Mouse (Mus musculus): ENCODE data around the gene Spon1. TPM values are rescaled to one million over a fixed set of nuclear protein-coding genes. Genes with fewer than 3 reads are reported as not detected.

Gene Spon1
- polyA plus RNA-seq, 1 experiment from 2014 or later = 3.1 TPM

DNA sequence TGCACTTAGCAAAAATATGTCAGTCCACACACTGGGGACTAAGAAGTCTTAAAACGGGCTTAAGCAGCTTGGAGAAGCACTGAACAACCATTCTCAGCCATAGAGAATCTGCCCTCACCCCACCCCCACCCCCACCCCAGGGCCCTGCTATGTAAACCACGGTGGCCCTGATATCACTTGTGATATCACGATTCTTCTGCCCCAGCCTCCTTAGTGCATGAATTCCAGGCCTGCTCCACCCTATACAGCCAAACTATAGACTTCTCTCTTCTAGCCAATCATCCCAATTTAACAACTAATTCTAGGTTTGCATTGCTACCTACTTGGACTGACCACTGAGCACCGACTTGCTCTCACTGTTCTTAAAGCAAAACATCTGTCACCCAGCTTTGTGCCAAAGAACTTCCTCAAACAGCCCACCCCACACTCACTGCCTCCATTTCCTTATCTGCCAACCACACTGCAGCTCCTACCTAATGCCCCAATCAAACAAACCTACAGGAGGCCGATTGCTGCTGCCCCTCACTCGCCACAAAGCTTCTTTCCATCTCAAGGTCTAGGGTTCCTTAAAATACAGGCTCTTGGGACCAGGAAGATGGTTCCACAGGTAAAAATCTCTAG, 278.2 kb downstream of the Spon1 start:
- TF ChIP-seq EP300 (optimal IDR thresholded peaks at IDR 0.05) = no peak
- no peak for TF ChIP-seq CTCF (IDR thresholded peaks at IDR 0.05; ENCODE audit: low read depth)
- WGBS = 50% methylated on average over 6 of the region's 6 CpGs
- no peak for DNase-seq (ENCODE audit: low spot score)
- Histone ChIP-seq H3K4me3 (ENCODE audit: low read depth, low read length) (no peak overlapping the region), H3K27me3 (ENCODE audit: control insufficient read depth, insufficient read depth, low read length) (no peaks in the 10 kb centered on the region), H3K36me3 (ENCODE audit: control insufficient read depth, insufficient read depth, low read length) (peaks cover 2% of the 10 kb centered on the region; the same call in 1 of the 2 replicates), H3K27ac (replicated peaks) (peak overlapping the region; percentile 63), H3K9ac (ENCODE audit: low read length) (no peak overlapping the region), H3K4me2 (replicated peaks; ENCODE audit: low read depth) (no peak overlapping the region), H3K4me1 (replicated peaks; ENCODE audit: control insufficient read depth, insufficient read depth) (no peaks in the 10 kb centered on the region), H3K9me3 (ENCODE audit: control insufficient read depth, low read length) (no peaks in the 10 kb centered on the region)
- ATAC-seq (ENCODE audit: low FRiP score, low TSS enrichment) = peak; percentile 46

- peak; percentile 36; the same call in 1 of the 2 replicates for ATAC-seq (ENCODE audit: low FRiP score, low TSS enrichment)
- no peak for DNase-seq (ENCODE audit: low spot score)
- no peaks in the 10 kb centered on the region for H3K4me1 ChIP-seq (replicated peaks; ENCODE audit: control insufficient read depth, insufficient read depth)
- no peak overlapping the region for H3K4me3 ChIP-seq (ENCODE audit: low read depth, low read length)
- TF ChIP-seq EP300 (optimal IDR thresholded peaks at IDR 0.05) (no peak), CTCF (IDR thresholded peaks at IDR 0.05; ENCODE audit: low read depth) (no peak)
- no peak overlapping the region for H3K27ac ChIP-seq (replicated peaks)
- H3K9me3 ChIP-seq (ENCODE audit: control insufficient read depth, low read length) = no peaks in the 10 kb centered on the region
- H3K9ac ChIP-seq (ENCODE audit: low read length) = no peak overlapping the region
- H3K4me2 ChIP-seq (replicated peaks; ENCODE audit: low read depth) = no peak overlapping the region
- no peaks in the 10 kb centered on the region for H3K27me3 ChIP-seq (ENCODE audit: control insufficient read depth, insufficient read depth, low read length)
- 0 out of 2 replicates have a peak, but pooled peaks cover 2% of the 10 kb centered on the region for H3K36me3 ChIP-seq (ENCODE audit: control insufficient read depth, insufficient read depth, low read length)
- WGBS = 56% methylated on average over 2 of the region's 2 CpGs
Observed at GRCm38 (mm10) chr7:114045814-114046213, 280.0 kb downstream of the Spon1 start.

DNA sequence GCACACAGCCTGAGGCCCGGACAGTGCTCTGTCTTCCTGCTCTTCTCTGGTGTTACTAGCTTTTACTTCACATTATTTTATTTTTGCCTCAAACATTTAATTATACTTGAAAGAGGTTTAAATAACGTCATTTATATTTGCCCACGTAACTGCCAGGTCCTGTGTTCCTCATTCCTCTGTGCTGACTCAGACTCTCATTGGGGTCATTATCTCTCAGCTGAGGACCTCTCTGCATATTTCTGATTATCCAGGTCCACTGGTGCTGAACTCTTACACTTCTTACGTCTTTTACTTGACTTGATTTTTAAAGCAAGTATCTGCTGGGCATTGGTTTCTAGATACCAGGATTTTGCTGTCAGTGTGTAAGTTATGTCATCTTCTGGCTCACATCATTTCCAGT, 287.9 kb downstream of the Spon1 start:
- Histone ChIP-seq H3K9me3 (ENCODE audit: control insufficient read depth, low read length) (no peaks in the 10 kb centered on the region), H3K4me1 (replicated peaks; ENCODE audit: control insufficient read depth, insufficient read depth) (no peaks in the 10 kb centered on the region), H3K36me3 (ENCODE audit: control insufficient read depth, insufficient read depth, low read length) (no peaks in the 10 kb centered on the region; the same call in 1 of the 2 replicates), H3K27me3 (ENCODE audit: control insufficient read depth, insufficient read depth, low read length) (no peaks in the 10 kb centered on the region), H3K4me3 (ENCODE audit: low read depth, low read length) (no peak overlapping the region), H3K27ac (replicated peaks) (no peak overlapping the region), H3K9ac (ENCODE audit: low read length) (no peak overlapping the region), H3K4me2 (replicated peaks; ENCODE audit: low read depth) (no peak overlapping the region)
- 55% methylated on average over 4 of the region's 4 CpGs for WGBS
- no peak for ATAC-seq (ENCODE audit: low FRiP score, low TSS enrichment)
- TF ChIP-seq CTCF (IDR thresholded peaks at IDR 0.05; ENCODE audit: low read depth) (no peak), EP300 (optimal IDR thresholded peaks at IDR 0.05) (no peak)
- no peak for DNase-seq (ENCODE audit: low spot score)

DNA sequence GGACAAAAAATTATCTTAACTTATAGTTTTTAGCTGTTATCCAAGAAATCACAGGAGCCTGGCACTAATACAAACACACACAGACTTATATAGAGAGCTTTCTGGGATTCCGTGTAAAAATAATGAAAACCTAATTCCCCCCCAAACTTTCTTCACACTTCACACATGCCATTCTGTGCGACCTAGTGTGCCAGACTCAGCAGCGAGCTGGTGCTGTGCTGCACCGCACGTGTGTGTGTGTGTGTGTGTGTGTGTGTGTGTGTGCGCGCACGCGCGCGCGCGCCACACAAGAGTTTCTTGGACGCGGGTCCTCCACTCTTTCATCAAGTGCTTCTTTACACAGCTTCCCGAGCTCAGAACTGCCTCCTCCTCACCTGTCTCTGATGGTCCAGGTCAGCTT, 292.4 kb downstream of the Spon1 start:
- DNase-seq (ENCODE audit: low spot score) (no peak), ATAC-seq (ENCODE audit: low FRiP score, low TSS enrichment) (no peak)
- Histone ChIP-seq H3K9me3 (ENCODE audit: control insufficient read depth, low read length) (no peaks in the 10 kb centered on the region), H3K27me3 (ENCODE audit: control insufficient read depth, insufficient read depth, low read length) (no peaks in the 10 kb centered on the region), H3K4me2 (replicated peaks; ENCODE audit: low read depth) (no peak overlapping the region), H3K36me3 (ENCODE audit: control insufficient read depth, insufficient read depth, low read length) (no peaks in the 10 kb centered on the region; the same call in 1 of the 2 replicates), H3K4me3 (ENCODE audit: low read depth, low read length) (no peak overlapping the region), H3K4me1 (replicated peaks; ENCODE audit: control insufficient read depth, insufficient read depth) (no peaks in the 10 kb centered on the region), H3K27ac (replicated peaks) (no peak overlapping the region), H3K9ac (ENCODE audit: low read length) (no peak overlapping the region)
- 91% methylated on average over 16 of the region's 16 CpGs for WGBS
- no peak for TF ChIP-seq EP300 (optimal IDR thresholded peaks at IDR 0.05)
- no peak for TF ChIP-seq CTCF (IDR thresholded peaks at IDR 0.05; ENCODE audit: low read depth)

DNA sequence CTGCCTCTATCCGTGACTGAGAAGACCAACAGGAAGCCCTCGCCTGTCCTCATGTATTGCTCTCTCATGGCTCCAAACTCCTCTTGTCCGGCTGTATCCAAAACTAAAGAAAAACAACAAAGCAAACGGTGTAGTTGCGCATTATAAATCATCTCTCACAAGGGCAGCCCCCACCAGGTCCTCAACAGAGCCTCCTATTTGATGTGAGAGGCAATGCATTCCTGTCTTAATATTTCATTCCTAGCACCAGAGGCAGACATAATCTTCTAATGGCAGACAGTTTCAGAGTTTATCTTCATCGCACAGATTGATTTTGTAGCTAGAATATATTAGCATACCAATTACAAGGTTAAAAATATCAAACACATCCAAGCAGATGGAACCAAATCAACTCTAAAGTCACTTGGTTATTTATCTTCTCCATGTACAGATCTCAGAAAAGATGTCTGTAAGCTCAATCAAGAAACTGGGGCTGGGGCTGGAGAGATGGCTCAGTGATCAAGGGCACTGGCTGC, 293.2 kb downstream of the Spon1 start:
- Histone ChIP-seq H3K27me3 (ENCODE audit: control insufficient read depth, insufficient read depth, low read length) (no peaks in the 10 kb centered on the region), H3K9ac (ENCODE audit: low read length) (no peak overlapping the region), H3K4me2 (replicated peaks; ENCODE audit: low read depth) (no peak overlapping the region), H3K36me3 (ENCODE audit: control insufficient read depth, insufficient read depth, low read length) (no peaks in the 10 kb centered on the region; the same call in 1 of the 2 replicates), H3K27ac (replicated peaks) (no peak overlapping the region), H3K9me3 (ENCODE audit: control insufficient read depth, low read length) (no peaks in the 10 kb centered on the region), H3K4me1 (replicated peaks; ENCODE audit: control insufficient read depth, insufficient read depth) (no peaks in the 10 kb centered on the region), H3K4me3 (ENCODE audit: low read depth, low read length) (no peak overlapping the region)
- no peak for TF ChIP-seq CTCF (IDR thresholded peaks at IDR 0.05; ENCODE audit: low read depth)
- no peak for TF ChIP-seq EP300 (optimal IDR thresholded peaks at IDR 0.05)
- WGBS = 76% methylated on average over 6 of the region's 6 CpGs
- DNase-seq (ENCODE audit: low spot score) (no peak), ATAC-seq (ENCODE audit: low FRiP score, low TSS enrichment) (no peak)

GRCm38 (mm10) chr7:114060445-114060844, 294.6 kb downstream of the Spon1 start:
- Histone ChIP-seq H3K9ac (ENCODE audit: low read length) (no peak overlapping the region), H3K36me3 (ENCODE audit: control insufficient read depth, insufficient read depth, low read length) (no peaks in the 10 kb centered on the region; the same call in 1 of the 2 replicates), H3K4me2 (replicated peaks; ENCODE audit: low read depth) (no peak overlapping the region), H3K27me3 (ENCODE audit: control insufficient read depth, insufficient read depth, low read length) (no peaks in the 10 kb centered on the region), H3K9me3 (ENCODE audit: control insufficient read depth, low read length) (no peaks in the 10 kb centered on the region), H3K27ac (replicated peaks) (no peak overlapping the region), H3K4me3 (ENCODE audit: low read depth, low read length) (no peak overlapping the region), H3K4me1 (replicated peaks; ENCODE audit: control insufficient read depth, insufficient read depth) (no peaks in the 10 kb centered on the region)
- 89% methylated on average over 6 of the region's 6 CpGs for whole genome bisulfite sequencing
- TF ChIP-seq CTCF (IDR thresholded peaks at IDR 0.05; ENCODE audit: low read depth) (no peak), EP300 (optimal IDR thresholded peaks at IDR 0.05) (no peak)
- DNase-seq (ENCODE audit: low spot score) (no peak), ATAC-seq (ENCODE audit: low FRiP score, low TSS enrichment) (no peak)
